Mouse (Mus musculus): ENCODE measurements around the gene Pgc. TPM values are rescaled to one million over a fixed set of nuclear protein-coding genes. Genes with fewer than 3 reads are reported as not detected.

Gene Pgc
- polyA plus RNA-seq, 1 experiment: 0.18 TPM

DNA sequence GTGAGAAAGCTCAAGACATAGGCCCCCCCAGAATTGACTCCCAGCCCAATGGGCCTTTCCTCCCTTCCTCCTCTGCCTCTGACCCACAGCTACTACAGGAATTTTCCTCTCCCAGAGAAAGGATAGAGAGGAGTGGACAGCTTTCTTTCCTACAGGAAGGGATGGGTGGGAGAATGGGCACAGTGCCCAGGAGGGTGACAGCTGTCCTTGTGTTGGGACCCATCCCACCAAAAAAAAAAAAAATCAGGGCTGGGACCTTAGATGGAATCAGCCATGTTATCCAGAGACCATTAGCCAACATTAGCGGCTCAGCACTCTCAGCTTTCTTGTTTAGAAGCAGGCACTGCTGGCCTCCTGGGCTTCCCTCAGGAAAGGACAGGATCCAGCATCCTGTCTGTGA is 20.4 kb upstream of the Pgc start:
- WGBS: 96% methylated on average over 1 of the region's 1 CpGs
- Histone ChIP-seq H3K4me3 (ENCODE audit: extremely low read depth, insufficient read depth, insufficient read length) (no peak overlapping the region), H3K27me3 (ENCODE audit: control insufficient read depth, insufficient read depth, low read length) (no peaks in the 10 kb centered on the region), H3K4me1 (ENCODE audit: control insufficient read depth, insufficient read depth, insufficient read length) (no peaks in the 10 kb centered on the region), H3K36me3 (ENCODE audit: control insufficient read depth, insufficient read depth, low read length) (no peaks in the 10 kb centered on the region), H3K27ac (ENCODE audit: insufficient read depth, low read length) (no peak overlapping the region)
- DNase-seq (ENCODE audit: low read depth in 1 of 2, low spot score in 2 of 2): no peak
- no peak for TF ChIP-seq POLR2A (IDR thresholded peaks at IDR 0.05; ENCODE audit: low read depth, low read length)
- no peak for TF ChIP-seq CTCF (IDR thresholded peaks at IDR 0.05; ENCODE audit: extremely low read depth, insufficient read depth, insufficient read length, insufficient replicate concordance)

DNA sequence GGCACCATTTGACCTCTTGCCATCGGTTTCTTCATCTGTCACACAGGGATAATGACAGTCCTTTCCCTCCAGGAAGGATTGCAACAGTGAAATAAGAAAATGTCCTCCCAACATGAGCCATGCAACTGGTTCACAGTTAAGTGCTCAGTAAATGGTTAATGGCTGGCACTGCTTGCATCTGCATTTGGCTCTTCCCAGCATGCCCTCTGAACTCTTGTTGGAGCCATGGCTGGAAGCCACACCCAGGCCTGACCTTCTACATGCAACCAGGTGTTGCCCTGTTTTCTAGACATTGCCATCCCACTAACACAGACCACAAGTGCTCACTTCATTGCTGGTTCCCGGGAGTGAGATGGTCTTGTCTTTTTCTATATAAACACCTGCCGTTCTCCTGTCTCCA is 18.7 kb upstream of the Pgc start:
- Histone ChIP-seq H3K4me1 (ENCODE audit: control insufficient read depth, insufficient read depth, insufficient read length) (no peaks in the 10 kb centered on the region), H3K4me3 (ENCODE audit: extremely low read depth, insufficient read depth, insufficient read length) (no peak overlapping the region), H3K36me3 (ENCODE audit: control insufficient read depth, insufficient read depth, low read length) (no peaks in the 10 kb centered on the region), H3K27ac (ENCODE audit: insufficient read depth, low read length) (no peak overlapping the region), H3K27me3 (ENCODE audit: control insufficient read depth, insufficient read depth, low read length) (no peaks in the 10 kb centered on the region)
- no peak for TF ChIP-seq POLR2A (IDR thresholded peaks at IDR 0.05; ENCODE audit: low read depth, low read length)
- no peak for TF ChIP-seq CTCF (IDR thresholded peaks at IDR 0.05; ENCODE audit: extremely low read depth, insufficient read depth, insufficient read length, insufficient replicate concordance)
- no peak for DNase-seq (ENCODE audit: low read depth in 1 of 2, low spot score in 2 of 2)
- 87% methylated on average over 3 of the region's 3 CpGs for WGBS

DNA sequence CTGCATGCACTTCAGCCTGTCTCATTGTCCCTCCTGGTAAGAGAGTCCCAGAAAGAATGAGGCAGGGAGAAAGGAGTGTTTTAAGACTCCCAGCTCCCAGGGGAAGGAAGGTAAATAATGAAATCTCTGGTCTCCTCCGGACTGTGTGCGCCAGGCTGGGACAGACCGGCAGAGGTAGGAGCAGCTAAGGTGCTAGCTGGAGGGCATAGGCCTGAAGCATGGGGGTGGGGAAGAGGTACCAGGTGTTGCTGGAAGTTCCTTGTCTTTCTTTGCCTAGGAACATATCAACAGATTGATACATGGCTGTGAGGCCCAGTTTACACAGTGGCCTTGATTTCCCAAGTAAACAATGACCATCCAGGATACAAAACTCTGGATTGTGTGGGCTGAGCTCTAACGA is 17.7 kb upstream of the Pgc start:
- Histone ChIP-seq H3K27me3 (ENCODE audit: control insufficient read depth, insufficient read depth, low read length) (no peaks in the 10 kb centered on the region), H3K4me1 (ENCODE audit: control insufficient read depth, insufficient read depth, insufficient read length) (no peaks in the 10 kb centered on the region), H3K36me3 (ENCODE audit: control insufficient read depth, insufficient read depth, low read length) (no peaks in the 10 kb centered on the region), H3K27ac (ENCODE audit: insufficient read depth, low read length) (no peak overlapping the region), H3K4me3 (ENCODE audit: extremely low read depth, insufficient read depth, insufficient read length) (no peak overlapping the region)
- no peak for DNase-seq (ENCODE audit: low read depth in 1 of 2, low spot score in 2 of 2)
- no peak for TF ChIP-seq POLR2A (IDR thresholded peaks at IDR 0.05; ENCODE audit: low read depth, low read length)
- TF ChIP-seq CTCF (IDR thresholded peaks at IDR 0.05; ENCODE audit: extremely low read depth, insufficient read depth, insufficient read length, insufficient replicate concordance): no peak
- 88% methylated on average over 4 of the region's 4 CpGs for WGBS

DNA sequence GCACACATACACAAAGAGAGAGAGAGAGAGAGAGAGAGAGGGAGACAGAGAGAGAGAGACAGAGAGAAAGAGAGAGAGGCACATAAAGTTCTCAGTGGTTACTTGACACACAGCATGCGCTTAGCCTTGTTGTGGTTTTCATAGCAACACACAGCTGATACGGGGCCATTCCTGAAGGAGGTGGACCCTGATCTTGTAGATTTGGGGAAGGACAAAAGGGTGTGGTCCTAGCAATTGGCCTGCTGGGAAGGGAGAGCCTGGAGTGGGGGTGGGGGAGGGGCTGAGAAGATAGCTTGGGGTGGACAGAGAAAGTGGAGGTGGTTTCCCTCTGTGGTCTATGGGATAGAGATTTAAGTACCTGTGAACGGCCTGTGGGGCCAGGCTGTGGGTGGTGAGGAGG is 16.6 kb upstream of the Pgc start:
- TF ChIP-seq POLR2A (IDR thresholded peaks at IDR 0.05; ENCODE audit: low read depth, low read length): no peak
- TF ChIP-seq CTCF (IDR thresholded peaks at IDR 0.05; ENCODE audit: extremely low read depth, insufficient read depth, insufficient read length, insufficient replicate concordance): no peak
- DNase-seq (ENCODE audit: low read depth in 1 of 2, low spot score in 2 of 2): no peak
- no peaks in the 10 kb centered on the region for H3K27me3 ChIP-seq (ENCODE audit: control insufficient read depth, insufficient read depth, low read length)
- no peak overlapping the region for H3K4me3 ChIP-seq (ENCODE audit: extremely low read depth, insufficient read depth, insufficient read length)
- H3K4me1 ChIP-seq (ENCODE audit: control insufficient read depth, insufficient read depth, insufficient read length): no peaks in the 10 kb centered on the region
- H3K36me3 ChIP-seq (ENCODE audit: control insufficient read depth, insufficient read depth, low read length): no peaks in the 10 kb centered on the region
- WGBS: 57% methylated on average over 3 of the region's 3 CpGs
- H3K27ac ChIP-seq (ENCODE audit: insufficient read depth, low read length): no peak overlapping the region

DNA sequence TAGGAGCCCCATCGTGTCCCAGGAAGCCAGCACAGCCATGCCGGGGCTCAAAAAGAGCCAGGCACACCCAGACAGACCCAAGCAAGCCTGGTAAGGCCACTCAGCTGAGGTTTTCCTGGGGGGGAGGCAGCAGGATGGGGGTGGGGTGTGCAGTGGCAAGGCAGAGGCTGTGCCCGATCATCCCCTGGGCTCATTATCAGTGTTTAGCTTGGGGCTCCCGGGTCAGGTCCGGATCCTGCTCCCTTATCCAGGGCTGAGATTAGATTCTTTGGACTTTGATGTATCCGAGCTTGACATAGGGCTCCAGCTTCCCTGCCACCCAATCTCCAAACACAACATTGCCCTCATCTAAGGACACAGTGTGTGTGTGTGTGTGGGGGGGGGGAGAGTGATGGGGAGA is 14.8 kb upstream of the Pgc start:
- Histone ChIP-seq H3K27ac (ENCODE audit: insufficient read depth, low read length) (no peak overlapping the region), H3K4me3 (ENCODE audit: extremely low read depth, insufficient read depth, insufficient read length) (no peak overlapping the region), H3K27me3 (ENCODE audit: control insufficient read depth, insufficient read depth, low read length) (no peaks in the 10 kb centered on the region), H3K4me1 (ENCODE audit: control insufficient read depth, insufficient read depth, insufficient read length) (no peaks in the 10 kb centered on the region), H3K36me3 (ENCODE audit: control insufficient read depth, insufficient read depth, low read length) (no peaks in the 10 kb centered on the region)
- no peak for DNase-seq (ENCODE audit: low read depth in 1 of 2, low spot score in 2 of 2)
- 81% methylated on average over 6 of the region's 6 CpGs for WGBS
- TF ChIP-seq CTCF (IDR thresholded peaks at IDR 0.05; ENCODE audit: extremely low read depth, insufficient read depth, insufficient read length, insufficient replicate concordance) (no peak), POLR2A (IDR thresholded peaks at IDR 0.05; ENCODE audit: low read depth, low read length) (no peak)

DNA sequence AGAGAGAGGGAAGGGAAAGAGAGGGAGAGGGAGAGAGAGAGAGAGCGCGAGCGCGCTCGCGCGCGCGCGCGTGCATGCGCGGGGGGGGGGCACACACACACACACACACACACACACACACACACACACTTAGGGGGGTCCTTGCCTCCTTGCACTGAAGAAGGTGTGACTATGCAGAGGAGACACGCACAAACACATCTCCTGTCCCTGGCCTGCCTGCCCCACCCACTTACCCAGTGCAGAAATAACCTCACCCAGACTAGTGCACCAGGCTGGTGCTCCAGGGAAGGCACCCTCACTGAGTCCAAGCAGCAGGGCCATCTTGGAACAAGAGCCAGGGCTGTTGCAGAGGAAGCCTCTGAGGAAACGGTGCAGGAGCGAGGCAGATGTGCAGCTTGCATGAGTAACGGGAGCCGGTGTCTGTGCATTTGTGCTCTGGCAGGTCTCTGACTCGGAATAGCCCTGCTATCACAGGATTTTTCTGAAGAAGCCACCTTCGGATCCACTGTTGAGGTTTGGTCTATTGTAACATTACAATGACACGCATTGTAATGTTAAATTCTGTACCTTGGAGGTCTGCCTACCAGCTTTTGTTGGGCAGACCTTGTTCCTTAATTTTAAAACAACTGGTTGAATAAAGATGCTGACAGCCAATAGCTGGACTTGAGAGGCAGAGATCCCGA is 13.6 kb upstream of the Pgc start:
- 72% methylated on average over 15 of the region's 22 CpGs for WGBS

DNA sequence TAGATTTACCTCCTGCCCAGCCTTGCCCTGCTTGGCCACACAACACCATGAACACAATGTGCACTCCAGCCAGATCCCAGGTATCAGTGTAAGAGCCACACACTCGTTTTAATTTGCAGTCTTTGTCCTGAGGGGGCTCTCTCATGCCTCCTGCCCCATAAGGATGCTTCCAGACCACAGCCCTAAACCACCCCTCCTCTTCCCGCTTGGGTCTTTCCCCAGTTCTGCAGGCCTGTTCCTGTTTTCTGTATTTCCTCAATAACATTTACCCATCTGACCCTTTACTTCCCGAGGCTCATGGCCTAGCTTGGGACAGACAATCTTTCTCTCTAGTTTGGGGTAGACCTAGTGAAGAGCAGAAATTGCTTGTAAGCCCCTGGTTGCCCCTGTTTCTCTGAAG is 11.6 kb upstream of the Pgc start:
- DNase-seq (ENCODE audit: low read depth in 1 of 2, low spot score in 2 of 2): no peak
- Histone ChIP-seq H3K36me3 (ENCODE audit: control insufficient read depth, insufficient read depth, low read length) (no peaks in the 10 kb centered on the region), H3K27ac (ENCODE audit: insufficient read depth, low read length) (no peak overlapping the region), H3K4me3 (ENCODE audit: extremely low read depth, insufficient read depth, insufficient read length) (no peak overlapping the region), H3K27me3 (ENCODE audit: control insufficient read depth, insufficient read depth, low read length) (0 out of 2 replicates have a peak, but pooled peaks cover 1% of the 10 kb centered on the region), H3K4me1 (ENCODE audit: control insufficient read depth, insufficient read depth, insufficient read length) (no peaks in the 10 kb centered on the region)
- whole genome bisulfite sequencing: 17% methylated on average over 3 of the region's 3 CpGs
- no peak for TF ChIP-seq CTCF (IDR thresholded peaks at IDR 0.05; ENCODE audit: extremely low read depth, insufficient read depth, insufficient read length, insufficient replicate concordance)
- TF ChIP-seq POLR2A (IDR thresholded peaks at IDR 0.05; ENCODE audit: low read depth, low read length): no peak

More for the DNA sequence above, 13.6 kb upstream of the Pgc start:
- no peak for DNase-seq (ENCODE audit: low read depth in 1 of 2, low spot score in 2 of 2)
- H3K27ac ChIP-seq (ENCODE audit: insufficient read depth, low read length): no peak overlapping the region
- no peaks in the 10 kb centered on the region for H3K4me1 ChIP-seq (ENCODE audit: control insufficient read depth, insufficient read depth, insufficient read length)
- 0 out of 2 replicates have a peak, but pooled peaks cover 1% of the 10 kb centered on the region for H3K27me3 ChIP-seq (ENCODE audit: control insufficient read depth, insufficient read depth, low read length)
- TF ChIP-seq POLR2A (IDR thresholded peaks at IDR 0.05; ENCODE audit: low read depth, low read length) (no peak), CTCF (IDR thresholded peaks at IDR 0.05; ENCODE audit: extremely low read depth, insufficient read depth, insufficient read length, insufficient replicate concordance) (no peak)
- H3K36me3 ChIP-seq (ENCODE audit: control insufficient read depth, insufficient read depth, low read length): no peaks in the 10 kb centered on the region
- H3K4me3 ChIP-seq (ENCODE audit: extremely low read depth, insufficient read depth, insufficient read length): no peak overlapping the region

All from spleen, adult 2 months (tissue).